Mouse (Mus musculus) central nervous system, embryonic 11.5 days (tissue): ENCODE measurements around the gene Vmn2r39. TPM values are rescaled to one million over a fixed set of nuclear protein-coding genes. Genes with fewer than 3 reads are reported as not detected.

Experiments
- polyA plus RNA-seq: library from polyadenylated mRNA; depleted of rRNA; stranded (reverse); fragments of >200 nt; gene quantifications from 2 replicates; pipeline ENCODE4 v1.2.3, GENCODE M21; 2012; rRNA removed

Gene Vmn2r39
- not detected in 2 replicates for polyA plus RNA-seq

DNA sequence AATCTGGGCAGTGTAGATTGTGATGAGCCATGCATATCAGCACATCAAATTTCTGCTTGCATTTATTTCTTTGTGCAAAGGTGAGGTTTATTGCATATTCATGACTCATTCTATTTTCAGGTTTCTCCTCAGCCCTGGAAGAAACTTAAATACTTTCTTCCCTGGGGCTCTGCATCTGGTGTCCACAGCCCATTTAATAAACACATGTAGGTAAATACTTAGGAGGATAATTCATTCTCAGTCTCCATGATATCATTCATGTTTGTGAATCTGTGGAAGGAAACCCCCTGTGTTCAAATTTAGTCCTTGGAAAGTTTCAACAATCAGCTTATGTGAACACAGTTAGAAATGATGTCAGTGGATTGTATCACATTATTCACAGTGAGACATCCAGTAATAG, at the start of gene Vmn2r39:
Gene Vmn2r39, minus strand, starts transcription at position 101 of the 400 bp plus-strand sequence.

Other genes starting within 250 kb of the Vmn2r39 start
- gene Vmn2r40, start 99.4 kb downstream of the Vmn2r39 start, polyA plus RNA-seq, result not detected in 2 replicates
- gene Vmn2r38, start 67.1 kb upstream of the Vmn2r39 start, polyA plus RNA-seq, result not detected in 2 replicates
- gene Vmn2r37, start 192.9 kb upstream of the Vmn2r39 start, polyA plus RNA-seq, result not detected in 2 replicates